8 mouse cellular contexts compared by ENCODE assay signal in genomic region chr3:90513796-90514590, GRCm38 (mm10). TPM values are rescaled to one million over a fixed set of nuclear protein-coding genes. Genes with fewer than 3 reads are reported as not detected.
DNase-seq lines count a peak whose midpoint lies in the region; ATAC-seq and TF ChIP-seq lines count a peak whose summit lies in the region.

Gene S100a1 (minus strand): TSS chr3:90514392.
Gene S100a13 (plus strand): TSS chr3:90514435.

- peak within 1 kb of the TSS; percentile 92 for H3K4me2 ChIP-seq in intestine, embryonic 14.5 days (ENCODE audit: low read length)
- peak within 1 kb of the TSS; percentile 92 for H3K4me2 ChIP-seq in stomach, embryonic 15.5 days

- peak within 1 kb of the TSS; percentile 46 for H3K9ac ChIP-seq in intestine, embryonic 14.5 days (ENCODE audit: low read length)
- H3K9ac ChIP-seq in stomach, embryonic 15.5 days, result peak within 1 kb of the TSS; percentile 32

- no peaks in the 10 kb centered on the region for H3K9me3 ChIP-seq in intestine, embryonic 14.5 days (ENCODE audit: control insufficient read depth, low read length)
- no peaks in the 10 kb centered on the region for H3K9me3 ChIP-seq in stomach, embryonic 15.5 days

- peak within 1 kb of the TSS; percentile 14 for H3K27ac ChIP-seq in spleen, adult 2 months (ENCODE audit: insufficient read depth, low read length)
- peak within 1 kb of the TSS; percentile 54 for H3K27ac ChIP-seq in cortical plate, adult 2 months (ENCODE audit: insufficient read depth, low read length)
- no peak within 1 kb of the TSS for H3K27ac ChIP-seq in intestine, embryonic 14.5 days (ENCODE audit: low read depth)
- peak within 1 kb of the TSS; percentile 57 for H3K27ac ChIP-seq in stomach, embryonic 15.5 days

- TF ChIP-seq POLR2A in spleen, adult 2 months (IDR thresholded peaks at IDR 0.05; ENCODE audit: low read depth, low read length), result no peak
- TF ChIP-seq POLR2A in cortical plate, adult 2 months (IDR thresholded peaks at IDR 0.05; ENCODE audit: extremely low read depth, insufficient read depth, low read length), result peak; percentile 73

- no peak for TF ChIP-seq CTCF in spleen, adult 2 months (IDR thresholded peaks at IDR 0.05; ENCODE audit: extremely low read depth, insufficient read depth, insufficient read length, insufficient replicate concordance)
- TF ChIP-seq CTCF in cortical plate, adult 2 months (IDR thresholded peaks at IDR 0.05; ENCODE audit: extremely low read depth, insufficient read depth, low read length), result no peak

- peaks cover 10% of the 10 kb centered on the region; the same call in 1 of the 2 replicates for H3K4me1 ChIP-seq in spleen, adult 2 months (ENCODE audit: control insufficient read depth, insufficient read depth, insufficient read length)
- no peaks in the 10 kb centered on the region for H3K4me1 ChIP-seq in cortical plate, adult 2 months (ENCODE audit: control insufficient read depth, insufficient read depth, low read length)
- peaks cover 7% of the 10 kb centered on the region; the same call in 1 of the 2 replicates for H3K4me1 ChIP-seq in intestine, embryonic 14.5 days (replicated peaks; ENCODE audit: control insufficient read depth, insufficient read depth, low read length)
- peaks cover 20% of the 10 kb centered on the region for H3K4me1 ChIP-seq in stomach, embryonic 15.5 days

- intact Hi-C loops in left cerebral cortex, postnatal 36 days (cut with DNase I), result loop anchor here (5.0 kb wide), 1 partner anchor 138 kb away; the partner anchor contains the start of gene S100a7a

- 9% methylated on average over 25 of the region's 25 CpGs for WGBS in spleen, adult 2 months
- WGBS in intestine, embryonic 14.5 days, result 3% methylated on average over 25 of the region's 25 CpGs
- WGBS in stomach, embryonic 15.5 days, result 4% methylated on average over 24 of the region's 25 CpGs

- no peaks in the 10 kb centered on the region for H3K27me3 ChIP-seq in spleen, adult 2 months (ENCODE audit: control insufficient read depth, insufficient read depth, low read length)
- no peaks in the 10 kb centered on the region for H3K27me3 ChIP-seq in intestine, embryonic 14.5 days (replicated peaks; ENCODE audit: control insufficient read depth, insufficient read depth, low read length)
- no peaks in the 10 kb centered on the region for H3K27me3 ChIP-seq in stomach, embryonic 15.5 days (replicated peaks)

- DNase-seq in spleen, adult 2 months (ENCODE audit: low read depth in 1 of 2, low spot score in 2 of 2), result no peak
- DNase-seq in spleen, postnatal 14 days (ENCODE audit: low spot score in 2 of 2), result no peak
- DNase-seq in gastrocnemius, postnatal 4 days (ENCODE audit: low spot score in 2 of 2), result peak in 1 of 2 experiments; percentile 52
- peak; percentile 74 for DNase-seq in intestine, embryonic 14.5 days (ENCODE audit: low spot score)
- peak; percentile 35 to 56 for DNase-seq in left cerebral cortex, postnatal 36 days (ENCODE audit: low spot score in 2 of 2)

- ATAC-seq in intestine, embryonic 14.5 days (replicated peaks; ENCODE audit: low FRiP score, low TSS enrichment, low read depth), result peak; percentile 58
- peak; percentile 61 for ATAC-seq in megakaryocyte-erythroid progenitor cell, adult 5-6 weeks (replicated peaks; ENCODE audit: low FRiP score, low TSS enrichment, poor library complexity, severe bottlenecking)
- ATAC-seq in stomach, embryonic 15.5 days (ENCODE audit: insufficient read depth, low FRiP score, low read depth), result peak; percentile 56

- 0 out of 2 replicates have a peak, but pooled peaks cover 1% of the 10 kb centered on the region for H3K36me3 ChIP-seq in spleen, adult 2 months (ENCODE audit: control insufficient read depth, insufficient read depth, low read length)
- H3K36me3 ChIP-seq in intestine, embryonic 14.5 days (ENCODE audit: control insufficient read depth, insufficient read depth, low read length), result 0 out of 2 replicates have a peak, but pooled peaks cover 2% of the 10 kb centered on the region
- no peaks in the 10 kb centered on the region for H3K36me3 ChIP-seq in stomach, embryonic 15.5 days

- H3K4me3 ChIP-seq in spleen, adult 2 months (ENCODE audit: extremely low read depth, insufficient read depth, insufficient read length), result peak within 1 kb of the TSS; percentile 66
- peak within 1 kb of the TSS; percentile 28 for H3K4me3 ChIP-seq in cortical plate, adult 2 months (ENCODE audit: insufficient read depth, low read length)
- peak within 1 kb of the TSS; percentile 37 for H3K4me3 ChIP-seq in intestine, embryonic 14.5 days (ENCODE audit: low read depth, low read length)
- H3K4me3 ChIP-seq in stomach, embryonic 15.5 days (replicated peaks), result peak within 1 kb of the TSS; percentile 46

RNA-seq across cellular contexts. Expression of gene S100a1, which starts in this region (rescaled TPM):
- polyA plus RNA-seq in spleen, adult 2 months (2012; rRNA removed), result 15.9 and 28.8 TPM in 2 replicates
- polyA plus RNA-seq in cortical plate, adult 2 months (2012; rRNA removed), result 265 and 281 TPM in 2 replicates
- 10 to 100 TPM; 27.3 to 31.2 TPM for total RNA-seq in gastrocnemius, postnatal 4 days (2021)
- 50.7 and 66.8 TPM in 2 replicates for polyA plus RNA-seq in intestine, embryonic 14.5 days (2014; fragmentation: Nextera tagmentation; extraction: Ambion mirVana)
- 100 to 1,000 TPM; 118 to 137 TPM for total RNA-seq in left cerebral cortex, postnatal 36 days (2021)
- total RNA-seq in megakaryocyte-erythroid progenitor cell, adult 5-6 weeks (2014; fragmentation: Nextera tagmentation), result 27.2 and 33.2 TPM in 2 replicates
- total RNA-seq in megakaryocyte-erythroid progenitor cell, adult 5-6 weeks (2017), result 55.0 and 57.4 TPM in 2 replicates
- 66.9 and 75.9 TPM in 2 replicates for polyA plus RNA-seq in stomach, embryonic 15.5 days (2015; fragmentation: Nextera tagmentation; extraction: Ambion mirVana)

RNA-seq across cellular contexts. Expression of gene S100a13, which starts in this region (rescaled TPM):
- polyA plus RNA-seq in spleen, adult 2 months (2012; rRNA removed), result 27.0 and 30.0 TPM in 2 replicates
- polyA plus RNA-seq in cortical plate, adult 2 months (2012; rRNA removed), result 74.0 and 74.6 TPM in 2 replicates
- total RNA-seq in gastrocnemius, postnatal 4 days (2021), result 10 to 100 TPM; 22.6 to 23.3 TPM
- 27.7 and 30.3 TPM in 2 replicates for polyA plus RNA-seq in intestine, embryonic 14.5 days (2014; fragmentation: Nextera tagmentation; extraction: Ambion mirVana)
- total RNA-seq in left cerebral cortex, postnatal 36 days (2021), result 10 to 100 TPM; 20.9 to 21.8 TPM
- total RNA-seq in megakaryocyte-erythroid progenitor cell, adult 5-6 weeks (2014; fragmentation: Nextera tagmentation), result 14.8 and 33.6 TPM in 2 replicates
- 36.2 and 58.0 TPM in 2 replicates for total RNA-seq in megakaryocyte-erythroid progenitor cell, adult 5-6 weeks (2017)
- polyA plus RNA-seq in stomach, embryonic 15.5 days (2015; fragmentation: Nextera tagmentation; extraction: Ambion mirVana), result 34.7 and 39.0 TPM in 2 replicates

Comparison
In these comparisons a context has a peak if more than half of its experiments do, and no peak if none do; other contexts are left out.
1. DNase-seq: peak in intestine, embryonic 14.5 days (single experiment) and left cerebral cortex, postnatal 36 days (2 of 2); none in spleen, adult 2 months (0 of 2) and spleen, postnatal 14 days (0 of 2).
2. Peak in every context shown above with its lines, with median percentiles within 50 percentile points of each other: H3K4me3 ChIP-seq and ATAC-seq.